Mouse (Mus musculus) bone marrow macrophage, adult 2 months (primary cell): ENCODE measurements around the gene Ppp6r1. TPM values are rescaled to one million over a fixed set of nuclear protein-coding genes. Genes with fewer than 3 reads are reported as not detected.
"Not testable (repeated sequence)": the region's sequence is repeated elsewhere in the genome, so short reads cannot be mapped to it uniquely, and the experiment has no call there.

Experiments
- H3K27ac ChIP-seq: 2 replicates; pipeline ENCODE4 v1.5.1; 2012; ENCODE audit warnings: low read depth, low read length; ENCODE audit not compliant: insufficient read depth
- H3K4me1 ChIP-seq: 2 replicates; pipeline ENCODE4 v1.6.1; 2012; ENCODE audit warnings: low read length; ENCODE audit not compliant: control insufficient read depth, insufficient read depth
- H3K4me3 ChIP-seq: 2 replicates; pipeline ENCODE4 v1.5.1; 2012; ENCODE audit warnings: mild to moderate bottlenecking, low read length, moderate library complexity; ENCODE audit not compliant: insufficient read depth
- CTCF ChIP-seq: IDR thresholded peaks from 2 replicates; pipeline ENCODE4 v1.5.1; 2012; ENCODE audit warnings: low read depth, mild to moderate bottlenecking, low read length, moderate library complexity
- POLR2A ChIP-seq: IDR thresholded peaks from 2 replicates; pipeline ENCODE4 v1.6.1; 2012; ENCODE audit warnings: mild to moderate bottlenecking, low read depth, low read length, borderline replicate concordance
- polyA plus RNA-seq: library from polyadenylated mRNA; stranded (reverse); fragments of >200 nt; gene quantifications from 2 replicates; pipeline ENCODE4 v1.2.4, GENCODE M21; 2012; ENCODE audit not compliant: missing spikeins, insufficient read depth, insufficient read length

Gene Ppp6r1
- polyA plus RNA-seq, 1 experiment, result 90.0 TPM

DNA sequence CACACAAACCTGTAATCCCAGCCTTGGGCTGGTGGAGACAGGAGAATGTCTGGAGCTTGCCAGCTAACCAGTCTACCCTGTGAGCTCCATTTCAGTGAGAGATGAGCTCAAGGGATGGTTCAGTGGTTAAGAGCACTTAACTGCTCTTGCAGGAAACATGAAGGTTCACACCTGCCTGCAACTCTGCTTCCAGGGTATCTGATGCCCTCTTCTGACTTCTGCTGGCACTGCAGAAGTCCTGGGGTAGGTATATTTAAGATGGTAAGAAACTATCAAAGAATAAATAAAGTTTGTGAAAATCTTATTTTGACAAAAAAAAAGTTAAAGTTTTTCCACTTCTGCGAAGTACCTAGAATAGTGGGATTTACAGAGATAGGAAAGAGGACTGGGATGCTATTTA is 34.5 kb downstream of the Ppp6r1 start:
- H3K4me3 ChIP-seq, result no peak overlapping the region
- TF ChIP-seq CTCF, result peak; percentile 37; the same call in 1 of the 2 replicates
- no peak for TF ChIP-seq POLR2A
- H3K4me1 ChIP-seq, result no peaks in the 10 kb centered on the region
- H3K27ac ChIP-seq, result no peak overlapping the region

DNA sequence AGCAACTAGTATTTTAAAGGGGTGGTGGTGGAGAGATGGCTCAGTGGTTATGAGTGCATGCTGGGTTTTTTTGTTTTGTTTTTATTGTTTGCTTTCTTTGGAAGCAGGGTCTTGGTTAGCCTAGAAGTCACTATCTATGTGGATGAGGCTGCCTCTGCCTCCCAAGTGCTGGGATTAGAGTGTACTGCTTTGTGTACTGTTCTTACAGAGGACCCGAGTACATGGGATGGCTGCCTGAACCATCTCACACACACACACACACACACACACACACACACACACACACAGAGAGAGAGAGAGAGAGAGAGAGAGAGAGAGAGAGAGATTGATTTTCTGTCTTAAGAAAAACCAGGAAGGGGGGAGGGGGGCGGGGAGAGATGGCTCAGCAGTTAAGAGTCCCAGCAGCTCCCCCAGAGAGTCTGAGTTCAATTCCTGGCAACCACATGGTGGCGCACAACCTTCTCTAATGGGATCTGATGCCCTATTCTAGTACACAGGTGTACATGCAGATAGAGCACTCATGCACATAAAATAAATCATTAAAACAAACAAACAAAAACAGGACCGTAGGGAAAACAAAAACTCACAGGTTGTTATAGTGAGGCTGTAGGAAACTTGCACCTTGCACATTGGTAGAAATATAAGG is 35.2 kb downstream of the Ppp6r1 start:
- TF ChIP-seq CTCF (0 out of 2 replicates have a peak, but pooled peaks have one; percentile 38), POLR2A (no peak)
- no peak overlapping the region for H3K27ac ChIP-seq
- H3K4me3 ChIP-seq, result no peak overlapping the region
- H3K4me1 ChIP-seq, result no peaks in the 10 kb centered on the region

DNA sequence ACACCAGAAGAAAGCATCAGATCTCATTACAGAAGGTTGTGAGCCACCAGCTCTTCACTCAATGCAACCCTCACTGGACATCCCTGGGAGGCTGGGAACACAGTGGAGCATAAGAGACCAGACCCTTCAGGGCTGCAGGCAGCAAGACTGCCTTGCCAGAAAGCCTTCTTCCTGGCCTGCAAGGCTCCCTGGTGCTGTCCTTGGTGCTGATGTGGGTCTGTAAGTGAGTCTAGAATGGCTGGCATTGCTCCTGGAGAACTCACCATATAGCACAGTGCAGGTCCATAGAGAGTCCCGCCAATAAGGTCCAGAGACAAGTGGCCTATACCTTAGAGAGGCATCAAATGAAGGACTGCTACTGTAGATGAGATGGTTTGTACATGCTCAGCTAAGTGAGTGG is 38.8 kb downstream of the Ppp6r1 start:
- TF ChIP-seq CTCF, result no peak
- TF ChIP-seq POLR2A, result no peak
- Histone ChIP-seq H3K4me1 (no peaks in the 10 kb centered on the region), H3K27ac (no peak overlapping the region), H3K4me3 (no peak overlapping the region)

DNA sequence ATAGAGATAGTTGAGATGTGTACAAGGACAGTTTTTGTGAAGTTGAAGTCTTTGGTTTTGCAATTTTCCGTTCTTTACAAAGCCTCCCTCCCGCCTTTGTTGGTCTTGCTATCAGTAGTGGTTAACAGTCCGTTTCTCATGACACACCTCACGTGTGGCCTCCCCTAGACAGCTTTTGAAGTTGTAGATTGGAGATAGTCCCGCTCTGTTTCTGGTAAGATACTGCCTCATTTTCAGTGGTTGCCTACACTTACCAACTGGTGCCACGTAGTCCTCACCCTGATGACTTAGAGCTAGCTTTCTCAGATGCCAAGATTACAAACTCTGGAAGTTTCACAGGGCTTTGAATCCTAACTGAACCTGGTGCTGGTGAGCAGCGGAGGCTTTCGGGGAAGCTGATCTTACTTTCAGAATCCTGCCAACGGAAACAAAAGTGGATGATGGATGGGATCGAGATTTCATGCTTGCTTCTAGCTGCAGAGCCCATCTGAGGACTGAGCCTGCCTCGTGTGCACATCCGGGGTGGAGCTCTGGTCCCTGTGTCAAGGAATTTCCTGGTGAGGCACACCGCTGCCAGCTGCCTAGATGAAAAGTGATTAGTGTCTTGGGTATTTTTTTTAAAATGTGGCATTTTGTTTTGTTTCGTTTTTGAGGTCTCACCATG is 44.9 kb downstream of the Ppp6r1 start:
- Histone ChIP-seq H3K4me1 (no peaks in the 10 kb centered on the region), H3K4me3 (no peak overlapping the region), H3K27ac (no peak overlapping the region)
- no peak for TF ChIP-seq CTCF
- TF ChIP-seq POLR2A, result no peak

DNA sequence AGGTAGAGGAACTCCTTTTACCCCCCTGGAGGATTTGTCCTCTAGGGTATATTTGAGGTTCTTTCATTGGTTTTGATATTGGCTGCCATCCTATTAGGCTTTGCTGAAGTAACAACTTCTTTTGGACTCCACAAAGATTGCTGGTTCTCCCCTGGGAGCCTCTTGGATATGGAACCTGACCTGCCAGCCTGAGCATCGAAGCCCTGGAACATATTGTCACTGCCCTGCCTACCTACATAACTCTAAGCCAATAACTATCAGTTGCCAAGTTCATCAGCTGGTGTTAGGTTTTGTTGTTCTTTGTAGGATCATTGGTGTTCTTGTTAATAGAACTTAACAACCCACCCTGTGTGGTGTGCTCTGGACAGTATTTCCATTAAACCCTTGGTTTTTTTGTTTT is 45.9 kb downstream of the Ppp6r1 start:
- H3K4me1 ChIP-seq, result no peaks in the 10 kb centered on the region
- no peak overlapping the region for H3K27ac ChIP-seq
- no peak for TF ChIP-seq POLR2A
- H3K4me3 ChIP-seq, result no peak overlapping the region

DNA sequence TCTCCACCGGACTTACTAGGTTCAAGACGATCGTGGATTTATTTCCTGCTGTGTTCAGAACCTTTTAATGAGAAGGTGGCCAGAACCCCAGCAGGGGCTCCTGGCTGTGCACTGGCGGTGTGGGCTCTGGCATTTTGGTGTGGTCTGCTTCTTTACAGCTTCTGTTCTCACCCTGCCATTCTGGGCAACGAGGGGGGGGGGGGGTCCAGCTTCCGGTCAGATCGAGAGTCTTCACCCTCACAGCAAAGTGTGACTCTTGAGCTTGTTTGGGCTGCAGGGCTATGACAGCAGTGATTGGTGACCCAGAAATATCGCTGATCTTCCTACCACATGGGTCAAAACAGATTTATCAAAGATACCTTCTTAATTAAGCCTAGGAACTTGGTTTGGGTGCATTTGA is 46.4 kb downstream of the Ppp6r1 start:
- TF ChIP-seq CTCF, result no peak
- no peak for TF ChIP-seq POLR2A
- Histone ChIP-seq H3K4me1 (no peaks in the 10 kb centered on the region), H3K27ac (no peak overlapping the region), H3K4me3 (no peak overlapping the region)

DNA sequence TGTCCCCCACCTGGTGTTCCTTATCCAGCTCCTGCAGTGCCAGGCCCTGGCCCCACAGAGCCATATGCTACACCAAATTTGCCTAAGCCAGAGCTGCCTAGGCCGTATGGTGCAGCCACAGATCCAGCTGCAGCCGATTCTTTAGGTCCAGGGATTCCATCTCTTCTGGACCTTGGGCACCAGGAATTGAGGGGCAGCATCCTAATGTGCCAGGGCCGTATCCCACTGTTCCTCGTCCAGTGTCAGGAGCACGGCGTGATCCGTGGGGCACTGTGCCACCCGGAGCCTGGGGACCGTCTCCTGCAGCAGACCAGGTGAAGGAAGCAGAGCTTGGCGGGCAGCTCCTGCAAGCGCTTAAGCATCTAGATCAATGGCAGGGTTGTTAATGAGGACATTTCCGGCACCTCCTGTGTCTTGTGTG is 46.9 kb downstream of the Ppp6r1 start:
- no peak for TF ChIP-seq POLR2A
- no peak for TF ChIP-seq CTCF
- Histone ChIP-seq H3K4me3 (no peak overlapping the region), H3K27ac (no peak overlapping the region), H3K4me1 (no peaks in the 10 kb centered on the region)

DNA sequence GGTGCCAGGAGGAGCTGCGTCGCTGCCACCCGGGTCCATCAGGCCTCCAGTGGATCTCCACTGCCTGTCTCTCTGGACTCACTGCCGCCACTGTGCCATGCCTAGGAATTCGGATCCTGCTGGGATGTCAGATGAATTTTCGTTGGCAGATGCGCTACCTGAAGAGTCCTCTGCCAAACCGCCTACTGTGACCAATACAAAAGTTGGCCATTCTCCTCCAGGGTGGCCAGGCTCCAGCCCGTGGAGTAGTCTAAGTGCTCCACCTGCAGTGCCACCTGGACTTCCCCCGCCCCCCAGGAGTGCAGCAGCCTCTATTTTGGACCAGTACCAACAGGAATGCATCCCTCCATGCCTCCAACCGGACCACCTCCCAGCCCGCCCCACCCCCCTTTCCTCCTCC is 47.3 kb downstream of the Ppp6r1 start:
- Histone ChIP-seq H3K4me1 (no peaks in the 10 kb centered on the region), H3K4me3 (no peak overlapping the region)
- no peak for TF ChIP-seq CTCF
- no peak for TF ChIP-seq POLR2A

DNA sequence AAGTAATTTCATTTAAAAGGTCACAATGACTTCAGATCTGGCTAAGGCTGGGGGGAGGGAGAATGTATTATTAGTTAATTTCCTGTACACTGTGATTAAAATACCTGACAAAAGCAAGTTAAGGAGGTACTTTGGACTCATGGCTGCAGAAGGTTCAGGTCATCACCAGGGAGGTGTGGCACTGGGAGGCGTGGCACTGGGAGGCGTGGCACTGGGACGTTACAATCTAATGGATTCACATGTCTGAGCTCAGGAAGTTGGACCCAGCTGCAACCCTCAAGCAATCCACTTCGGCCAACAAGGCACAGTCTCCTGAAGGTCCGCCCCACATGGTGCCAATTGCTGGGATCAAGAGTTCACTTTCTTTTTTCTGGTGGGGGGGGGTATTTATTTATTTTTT is 50.8 kb downstream of the Ppp6r1 start:
- TF ChIP-seq POLR2A, result no peak
- TF ChIP-seq CTCF, result no peak
- Histone ChIP-seq H3K4me1 (0 out of 2 replicates have a peak, but pooled peaks cover 2% of the 10 kb centered on the region), H3K4me3 (no peak overlapping the region), H3K27ac (no peak overlapping the region)

More for the DNA sequence above, 47.3 kb downstream of the Ppp6r1 start:
- no peak overlapping the region for H3K27ac ChIP-seq

DNA sequence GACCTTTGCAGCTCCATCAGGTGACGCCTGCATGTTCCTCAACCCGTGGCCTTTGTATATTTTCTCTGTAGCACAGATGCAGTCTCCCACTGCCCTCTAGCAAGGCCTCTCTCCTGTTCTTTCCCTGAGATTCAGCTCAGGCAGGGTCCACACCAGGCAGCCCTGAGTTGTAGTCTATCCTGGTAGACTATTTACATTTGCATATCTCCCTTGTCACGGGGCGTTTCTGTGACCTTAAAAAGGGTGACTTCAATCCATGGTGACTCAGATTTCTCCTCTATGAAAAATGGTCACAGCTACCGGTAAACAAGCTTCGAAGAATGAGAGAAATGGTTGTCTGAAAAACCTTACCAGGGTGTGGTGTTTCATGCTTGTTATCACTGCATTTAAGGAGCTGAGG is 54.9 kb downstream of the Ppp6r1 start, which contains the start of gene Ptprh:
Ptprh (minus strand) TSS at position 169 of the 400 bp plus-strand sequence.
- Histone ChIP-seq H3K4me1 (0 out of 2 replicates have a peak, but pooled peaks cover 2% of the 10 kb centered on the region), H3K4me3 (no peak within 1 kb of the TSS), H3K27ac (no peak within 1 kb of the TSS)
- TF ChIP-seq CTCF, result no peak
- no peak for TF ChIP-seq POLR2A

DNA sequence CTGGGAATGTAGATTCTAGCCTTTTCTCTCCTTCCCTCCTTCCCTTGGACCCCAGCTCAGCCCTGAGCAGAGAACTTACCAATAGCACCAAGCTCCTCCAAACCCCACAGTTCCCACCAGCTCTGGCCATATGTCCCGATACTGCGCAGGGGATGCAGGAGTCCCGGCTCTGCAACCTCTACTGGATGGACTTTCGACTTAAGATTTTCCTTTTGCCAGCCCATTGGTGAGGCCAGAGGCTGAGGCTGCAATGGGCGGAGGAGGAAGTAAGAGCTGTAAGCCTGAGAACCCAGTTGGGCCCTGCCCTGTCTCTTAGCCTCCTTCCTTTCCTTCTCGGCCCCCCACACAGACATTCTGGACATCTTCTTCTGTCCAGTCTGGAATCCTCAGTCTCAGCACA is 55.9 kb downstream of the Ppp6r1 start:
- Histone ChIP-seq H3K4me3 (no peak overlapping the region), H3K4me1 (0 out of 2 replicates have a peak, but pooled peaks cover 2% of the 10 kb centered on the region), H3K27ac (no peak overlapping the region)
- TF ChIP-seq CTCF, result no peak
- TF ChIP-seq POLR2A, result no peak

DNA sequence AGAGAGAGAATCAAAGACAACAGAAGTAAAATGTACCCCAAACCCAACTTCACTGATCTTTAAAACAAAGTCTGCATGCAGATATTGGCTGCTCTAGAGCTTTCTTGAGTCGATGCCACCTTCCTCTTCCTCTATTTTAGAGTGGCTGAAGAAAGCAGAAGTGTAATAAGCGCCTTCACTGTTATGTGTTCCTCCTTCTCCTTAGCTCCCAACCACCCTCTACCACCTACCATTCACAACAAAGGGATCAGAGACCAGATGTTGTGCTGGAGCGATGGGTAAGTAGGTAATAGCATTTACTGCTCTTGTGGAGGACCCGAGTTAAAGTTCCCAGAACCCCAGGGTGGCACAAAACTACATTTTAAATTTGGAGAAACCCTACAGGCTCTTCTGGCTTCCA is 61.8 kb downstream of the Ppp6r1 start:
- H3K4me3 ChIP-seq, H3K4me1 ChIP-seq, H3K27ac ChIP-seq: not testable (repeated sequence)
